Mouse (Mus musculus) spleen, adult 2 months (tissue): ENCODE data around the gene Glis2. TPM values are rescaled to one million over a fixed set of nuclear protein-coding genes. Genes with fewer than 3 reads are reported as not detected.

ENCODE experiments used
- DNase-seq, 2 experiments: peaks; one replicate each; pipeline versions ENCODE4 v3.0.0 to v3.0.0-alpha.2; 2012 to 2021; ENCODE audit warnings: low spot score in 2 of 2, low read depth in 1 of 2
- H3K27ac ChIP-seq: fragments of 200-500 bp; 2 replicates; pipeline ENCODE4 v1.5.1; 2012; ENCODE audit warnings: low read length, inconsistent platforms; ENCODE audit not compliant: insufficient read depth
- H3K27me3 ChIP-seq: fragments of 200-500 bp; 2 replicates; pipeline ENCODE4 v1.6.1; 2012; ENCODE audit warnings: mild to moderate bottlenecking, moderate library complexity, low read length, inconsistent platforms; ENCODE audit not compliant: control insufficient read depth, insufficient read depth
- H3K36me3 ChIP-seq: fragments of 200-500 bp; 2 replicates; pipeline ENCODE4 v1.6.1; 2012; ENCODE audit warnings: mild to moderate bottlenecking, low read length, inconsistent platforms; ENCODE audit not compliant: control insufficient read depth, insufficient read depth
- H3K4me1 ChIP-seq: fragments of 200-500 bp; 2 replicates; pipeline ENCODE4 v1.6.1; 2011; ENCODE audit warnings: inconsistent platforms; ENCODE audit not compliant: control insufficient read depth, insufficient read depth, insufficient read length
- H3K4me3 ChIP-seq: fragments of 200-500 bp; 2 replicates; pipeline ENCODE4 v1.5.1; 2011; ENCODE audit warnings: mild to moderate bottlenecking, inconsistent platforms; ENCODE audit not compliant: insufficient read depth, insufficient read length; ENCODE audit errors: extremely low read depth
- CTCF ChIP-seq: fragments of 200-500 bp; IDR thresholded peaks from 2 replicates; pipeline ENCODE4 v1.5.1; 2011; ENCODE audit warnings: mild to moderate bottlenecking, inconsistent platforms; ENCODE audit not compliant: insufficient read depth, insufficient read length, insufficient replicate concordance; ENCODE audit errors: extremely low read depth
- POLR2A ChIP-seq: fragments of 200-500 bp; IDR thresholded peaks from 2 replicates; pipeline ENCODE4 v1.6.1; 2011; ENCODE audit warnings: low read depth, low read length, inconsistent platforms
- WGBS: fragments of 180-500 bp; shearing (Covaris S2); methylation state at CpG from one replicate; pipeline ENCODE4 v1.1.7; 2018; 5-methylcytosine and 5-hydroxymethylcytosine counted together
- polyA plus RNA-seq: library from polyadenylated mRNA; depleted of rRNA; stranded (reverse); fragments of >200 nt; gene quantifications from 2 replicates; pipeline ENCODE4 v1.2.3, GENCODE M21; 2012

The Glis2 gene
- polyA plus RNA-seq, 1 experiment = 11.9 TPM

DNA sequence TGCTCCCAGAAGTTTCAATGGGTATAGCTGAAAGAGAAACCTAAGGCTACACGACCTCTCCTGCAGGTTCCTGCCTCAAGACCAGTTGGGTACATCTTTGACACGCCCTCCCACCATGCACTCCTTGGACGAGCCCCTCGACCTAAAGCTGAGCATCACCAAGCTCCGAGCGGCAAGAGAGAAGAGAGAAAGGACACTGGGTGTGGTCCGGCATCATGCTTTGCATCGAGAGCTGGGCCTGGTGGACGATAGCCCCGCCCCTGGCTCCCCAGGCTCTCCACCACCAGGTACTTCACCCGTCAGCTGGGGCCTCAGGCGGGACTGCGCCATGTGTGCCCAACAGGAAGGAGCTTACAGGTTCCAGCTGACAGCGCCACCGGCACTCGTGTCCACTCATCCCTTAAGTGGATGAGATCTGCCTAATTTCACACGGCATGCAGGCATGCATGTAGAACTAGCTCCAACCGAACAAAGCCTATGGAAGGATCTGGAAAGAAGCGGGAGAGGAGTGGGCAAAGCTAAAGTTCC lies 14.1 kb downstream of the Glis2 start:
- no peaks in the 10 kb centered on the region for H3K27me3 ChIP-seq
- TF ChIP-seq POLR2A (no peak), CTCF (no peak)
- H3K4me3 ChIP-seq = no peak overlapping the region
- H3K36me3 ChIP-seq = no peaks in the 10 kb centered on the region
- 87% methylated on average over 19 of the region's 19 CpGs for WGBS
- no peaks in the 10 kb centered on the region for H3K4me1 ChIP-seq
- DNase-seq = no peak
- H3K27ac ChIP-seq = no peak overlapping the region

DNA sequence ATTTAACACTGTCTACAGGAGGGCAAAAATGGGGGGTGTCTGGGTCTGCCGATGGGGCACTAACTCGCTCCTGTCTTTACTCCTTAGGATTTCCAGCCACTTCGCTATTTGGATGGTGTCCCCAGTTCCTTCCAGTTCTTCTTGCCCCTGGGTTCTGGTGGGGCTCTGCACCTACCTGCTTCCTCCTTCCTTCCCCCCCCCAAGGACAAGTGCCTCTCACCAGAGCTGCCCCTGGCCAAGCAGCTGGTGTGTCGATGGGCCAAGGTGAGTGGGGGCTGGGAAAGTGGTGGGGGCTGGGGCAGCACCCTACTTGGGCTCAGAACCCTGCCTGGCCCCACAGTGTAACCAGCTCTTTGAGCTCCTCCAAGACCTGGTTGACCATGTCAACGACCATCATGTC lies 16.7 kb downstream of the Glis2 start:
- Histone ChIP-seq H3K36me3 (peaks cover 2% of the 10 kb centered on the region), H3K4me3 (no peak overlapping the region), H3K27me3 (no peaks in the 10 kb centered on the region), H3K27ac (no peak overlapping the region), H3K4me1 (no peaks in the 10 kb centered on the region)
- 81% methylated on average over 5 of the region's 5 CpGs for WGBS
- TF ChIP-seq POLR2A (no peak), CTCF (no peak)
- DNase-seq = no peak

DNA sequence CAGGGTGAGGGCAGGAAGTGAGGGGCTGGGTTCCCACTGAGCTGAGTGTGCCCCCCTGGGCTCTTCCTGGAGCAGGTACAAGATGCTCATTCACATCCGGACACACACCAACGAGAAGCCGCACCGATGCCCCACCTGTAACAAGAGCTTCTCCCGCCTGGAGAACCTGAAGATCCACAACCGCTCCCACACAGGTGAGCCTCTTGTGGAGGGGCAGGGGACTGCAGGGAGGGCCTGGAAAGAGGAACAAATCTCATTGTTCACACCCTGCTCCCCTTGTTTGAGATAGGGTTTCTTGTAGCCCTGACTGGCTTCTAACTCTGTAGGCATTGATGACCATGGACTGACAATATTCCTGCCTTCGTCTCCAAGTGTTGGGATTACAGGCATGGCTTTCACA lies 17.2 kb downstream of the Glis2 start:
- no peaks in the 10 kb centered on the region for H3K4me1 ChIP-seq
- no peak overlapping the region for H3K27ac ChIP-seq
- TF ChIP-seq CTCF (no peak), POLR2A (no peak)
- no peak for DNase-seq
- no peaks in the 10 kb centered on the region for H3K27me3 ChIP-seq
- no peak overlapping the region for H3K4me3 ChIP-seq
- peaks cover 2% of the 10 kb centered on the region for H3K36me3 ChIP-seq
- WGBS = 95% methylated on average over 7 of the region's 7 CpGs

DNA sequence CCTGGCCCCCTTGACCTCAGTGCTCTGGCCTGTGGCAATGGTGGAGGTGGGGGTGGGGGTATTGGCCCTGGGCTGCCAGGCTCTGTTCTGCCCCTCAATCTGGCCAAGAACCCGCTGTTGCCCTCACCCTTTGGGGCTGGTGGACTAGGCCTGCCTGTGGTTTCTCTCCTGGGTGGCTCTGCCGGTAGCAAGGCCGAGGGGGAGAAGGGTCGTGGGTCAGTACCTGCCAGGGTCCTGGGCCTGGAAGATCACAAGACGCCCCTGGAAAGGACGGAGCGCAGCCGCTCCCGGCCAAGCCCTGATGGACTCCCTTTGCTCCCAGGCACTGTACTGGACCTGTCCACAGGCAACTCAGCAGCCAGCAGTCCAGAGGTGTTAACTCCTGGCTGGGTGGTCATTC lies 19.2 kb downstream of the Glis2 start:
- DNase-seq = no peak
- 98% methylated on average over 9 of the region's 9 CpGs for WGBS
- Histone ChIP-seq H3K27ac (no peak overlapping the region), H3K4me3 (no peak overlapping the region), H3K36me3 (peaks cover 4% of the 10 kb centered on the region), H3K27me3 (no peaks in the 10 kb centered on the region), H3K4me1 (no peaks in the 10 kb centered on the region)
- TF ChIP-seq CTCF = no peak
- no peak for TF ChIP-seq POLR2A

DNA sequence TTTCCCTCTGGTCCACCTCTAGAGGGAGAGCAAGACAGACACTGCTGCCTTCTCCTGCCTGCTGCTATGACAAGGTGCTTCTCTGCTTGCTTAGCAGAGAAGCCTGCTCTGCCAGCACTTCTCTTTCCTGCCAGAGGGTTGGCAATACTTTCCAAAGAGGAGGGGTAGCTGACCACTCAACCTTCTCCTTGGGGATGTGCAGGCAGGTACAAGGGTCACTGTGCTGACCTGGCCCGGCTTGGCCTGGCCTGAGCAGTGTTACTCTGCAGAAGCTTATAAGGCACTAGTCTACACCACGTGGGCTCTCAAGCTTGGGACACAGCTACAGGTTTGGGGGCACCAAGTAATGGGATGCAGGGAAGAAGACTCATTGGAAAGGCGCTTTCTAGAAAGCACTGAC lies 20.1 kb downstream of the Glis2 start:
- TF ChIP-seq POLR2A (no peak), CTCF (no peak)

DNA sequence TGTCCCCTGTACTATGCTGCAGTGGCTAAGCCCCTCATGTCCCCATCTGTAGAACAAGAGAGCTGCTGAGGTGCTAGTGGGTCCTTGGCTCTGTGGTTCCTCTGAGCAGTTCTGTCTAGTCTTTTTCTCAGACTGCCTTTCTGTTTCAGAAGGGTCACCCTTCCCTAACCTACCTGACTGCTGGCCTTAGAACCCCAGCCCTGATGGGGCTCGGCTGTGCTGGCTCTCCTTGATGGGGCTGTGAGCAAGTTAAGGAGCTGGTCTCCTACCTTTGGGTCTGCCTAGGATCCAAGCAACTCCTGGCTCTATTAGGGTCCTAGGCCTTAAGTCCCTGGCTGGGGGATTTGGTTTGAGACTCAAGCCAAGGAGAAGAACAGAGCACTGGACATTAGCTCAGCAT lies 20.8 kb downstream of the Glis2 start:
- H3K36me3 ChIP-seq = peaks cover 4% of the 10 kb centered on the region
- H3K4me1 ChIP-seq = no peaks in the 10 kb centered on the region
- DNase-seq = no peak
- H3K27me3 ChIP-seq = no peaks in the 10 kb centered on the region
- WGBS = 88% methylated on average over 1 of the region's 1 CpGs
- TF ChIP-seq POLR2A = no peak
- no peak for TF ChIP-seq CTCF
- H3K27ac ChIP-seq = no peak overlapping the region
- H3K4me3 ChIP-seq = no peak overlapping the region

More for the DNA sequence above, 20.1 kb downstream of the Glis2 start:
- Histone ChIP-seq H3K4me1 (no peaks in the 10 kb centered on the region), H3K4me3 (no peak overlapping the region), H3K27ac (no peak overlapping the region), H3K27me3 (no peaks in the 10 kb centered on the region), H3K36me3 (peaks cover 4% of the 10 kb centered on the region)
- WGBS = 94% methylated on average over 3 of the region's 3 CpGs
- no peak for DNase-seq

DNA sequence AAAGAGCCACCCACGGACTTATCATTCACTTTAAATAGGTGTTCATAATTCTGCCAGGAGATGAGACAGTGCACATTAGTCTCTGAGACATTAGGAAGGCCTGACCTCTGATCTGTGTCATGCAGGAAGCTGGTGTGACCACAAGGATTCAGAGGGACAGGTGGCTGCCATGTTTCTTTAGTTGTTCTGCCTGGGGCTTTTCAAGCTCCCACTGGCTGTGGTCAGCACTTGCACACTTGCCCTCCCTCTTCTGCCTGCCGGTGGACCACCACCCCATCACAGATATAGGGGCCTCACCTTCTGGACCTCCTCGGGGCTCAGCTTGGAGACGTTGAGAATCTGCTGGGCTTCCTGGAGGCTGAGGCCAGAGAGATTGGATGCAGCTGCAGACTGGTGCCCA lies 22.3 kb downstream of the Glis2 start:
- Histone ChIP-seq H3K4me1 (no peaks in the 10 kb centered on the region), H3K4me3 (no peak overlapping the region), H3K36me3 (peaks cover 4% of the 10 kb centered on the region), H3K27me3 (no peaks in the 10 kb centered on the region), H3K27ac (no peak overlapping the region)
- 65% methylated on average over 4 of the region's 4 CpGs for WGBS
- TF ChIP-seq CTCF = no peak
- TF ChIP-seq POLR2A = no peak
- no peak for DNase-seq
